Mouse (Mus musculus) left cerebral cortex, adult 8-10 months (tissue): ENCODE results near the gene Psmb9. TPM values are rescaled to one million over a fixed set of nuclear protein-coding genes. Genes with fewer than 3 reads are reported as not detected.

Experiments used
- DNase-seq, 2 experiments: peaks; one replicate each; pipeline ENCODE4 v3.0.0; 2022; ENCODE audit warnings: low spot score in 2 of 2
- total RNA-seq, 4 experiments: library from RNA; stranded (reverse); gene quantifications; 2 replicates each; pipeline ENCODE4 v1.2.4; 2022

Gene Psmb9
- total RNA-seq, 4 experiments from 2014 or later: 2.6 to 3.2 (median 3.0) TPM

- DNase-seq: peak in 1 of 2 experiments; percentile 7
These were observed 18.2 kb upstream of the Psmb9 start for GRCm38 (mm10) chr17:34205746-34206176.

- DNase-seq: no peak
These were observed 17.6 kb upstream of the Psmb9 start for GRCm38 (mm10) chr17:34205021-34205745.

DNA sequence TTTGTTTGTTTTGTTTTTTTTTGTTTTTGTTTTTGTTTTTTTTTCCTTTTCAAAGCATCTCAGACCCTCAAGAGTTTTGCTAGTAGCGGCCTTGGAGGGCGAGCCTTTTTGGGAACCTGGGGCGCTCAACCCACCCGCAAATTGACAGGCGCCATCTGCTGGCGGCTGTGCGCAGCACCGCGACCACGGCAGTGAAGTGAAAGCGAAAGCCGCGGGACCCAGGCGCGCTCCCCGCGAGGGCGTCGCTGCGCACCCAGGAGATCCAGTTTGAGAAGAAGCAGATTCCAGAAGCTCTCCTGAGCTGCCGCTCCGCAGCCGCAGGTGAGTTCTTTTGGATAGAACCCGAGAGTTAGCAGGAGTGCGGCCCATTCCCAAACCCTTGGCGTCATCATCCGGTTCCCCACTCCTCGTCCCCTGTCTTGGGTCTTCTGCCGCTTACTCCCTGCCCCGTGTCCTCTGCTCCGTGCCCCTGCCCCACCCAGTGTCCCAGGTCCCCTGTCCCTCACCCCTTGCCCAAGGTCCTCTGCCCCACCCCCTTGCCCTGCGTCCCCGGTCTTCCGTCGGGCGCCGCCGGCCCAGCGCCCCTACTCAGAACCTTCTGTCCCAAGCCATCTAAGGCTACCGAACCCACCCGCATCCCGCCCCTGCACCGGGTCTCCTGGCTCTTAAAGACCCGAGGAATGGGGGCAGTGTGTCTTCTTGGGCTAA, 16.9 kb upstream of the Psmb9 start:
- DNase-seq: peak; percentile 36 to 78

DNA sequence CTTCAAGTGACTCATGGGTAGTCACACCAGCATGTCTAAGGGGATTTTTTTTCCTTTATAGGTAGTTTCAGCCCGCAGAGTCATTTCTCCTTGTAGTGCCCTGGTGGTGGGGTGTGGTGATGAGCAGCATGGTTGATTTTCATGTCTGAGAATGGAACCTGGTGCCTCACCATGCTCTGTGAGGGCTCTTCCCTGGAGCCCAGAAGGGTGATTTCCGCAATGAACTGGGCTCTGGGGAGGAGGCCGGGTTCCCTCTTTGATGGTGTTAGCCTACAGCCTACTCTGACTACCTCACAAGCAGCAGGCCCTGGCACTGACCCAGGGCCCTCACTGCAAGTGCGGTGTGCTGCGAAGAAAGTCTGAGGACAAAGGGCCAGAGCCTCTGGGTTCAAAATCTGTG, 15.9 kb upstream of the Psmb9 start, which contains the start of gene Tap2:
Tap2 (plus strand) TSS at position 84 of the 400 bp plus-strand sequence.
- DNase-seq: no peak

DNA sequence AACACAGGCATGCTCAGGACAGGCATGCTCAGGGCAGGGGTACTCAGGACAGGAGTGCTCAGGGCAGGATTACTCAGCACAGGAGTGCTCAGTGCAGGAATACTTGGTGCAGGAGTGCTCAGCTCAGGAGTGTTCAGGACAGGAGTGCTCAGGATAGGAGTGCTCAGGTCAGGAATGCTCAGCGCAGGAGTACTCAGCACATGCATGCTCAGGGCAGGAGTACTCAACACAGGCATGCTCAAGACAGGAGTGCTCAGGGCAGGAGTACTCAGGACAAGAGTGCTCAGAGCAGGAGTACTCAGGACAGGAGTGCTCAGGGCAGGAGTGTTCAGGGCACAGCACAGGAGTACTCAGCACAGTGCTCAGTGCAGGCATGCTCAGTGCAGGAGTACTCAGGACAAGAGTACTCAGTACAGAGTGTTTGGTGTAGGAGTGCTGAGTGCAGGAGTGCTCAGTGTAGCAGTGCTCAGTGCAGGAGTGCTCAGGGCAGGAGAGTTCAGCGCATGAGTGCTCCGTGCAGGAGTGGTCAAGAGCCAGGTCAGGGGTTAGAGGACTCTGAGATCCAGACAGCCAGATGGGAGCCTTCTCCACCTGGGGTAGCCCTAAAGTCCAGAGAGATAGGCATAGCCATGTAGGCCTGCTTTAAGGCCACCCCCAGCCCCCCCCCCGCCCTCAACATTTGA, 15.3 kb upstream of the Psmb9 start:
- DNase-seq: no peak

GRCm38 (mm10) chr17:34201506-34202055, 14.0 kb upstream of the Psmb9 start:
- DNase-seq: no peak

- no peak for DNase-seq
These were observed 13.4 kb upstream of the Psmb9 start for GRCm38 (mm10) chr17:34200772-34201505.

- no peak for DNase-seq
These were observed 12.5 kb upstream of the Psmb9 start for GRCm38 (mm10) chr17:34200047-34200446.

DNA sequence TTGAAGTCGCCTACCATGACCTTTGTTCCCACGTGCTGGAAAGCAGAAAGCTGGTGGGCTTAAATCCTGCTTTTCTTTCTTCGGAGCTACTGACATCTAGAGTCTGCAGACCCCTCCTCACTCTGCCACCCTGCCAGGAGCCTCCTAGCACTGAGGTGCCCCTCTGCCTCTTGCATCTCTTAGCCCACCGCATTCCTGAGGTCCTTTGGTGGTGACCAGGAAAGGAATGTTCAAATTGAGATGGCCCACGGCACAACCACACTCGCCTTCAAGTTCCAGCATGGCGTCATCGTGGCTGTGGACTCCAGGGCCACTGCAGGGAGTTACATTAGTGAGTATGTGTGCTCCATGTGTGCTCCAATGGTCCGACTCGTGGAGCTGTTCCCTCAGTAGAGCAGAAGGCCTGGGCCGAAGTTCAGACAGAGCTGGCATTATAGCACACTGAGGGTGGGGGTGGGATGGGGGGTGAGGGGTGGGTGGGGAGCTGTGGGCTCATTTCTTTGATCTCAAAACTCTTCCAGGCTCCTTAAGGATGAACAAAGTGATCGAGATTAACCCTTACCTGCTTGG, 11.6 kb upstream of the Psmb9 start:
- DNase-seq: no peak

- no peak for DNase-seq
These were observed 11.0 kb upstream of the Psmb9 start for GRCm38 (mm10) chr17:34198521-34198912.

DNA sequence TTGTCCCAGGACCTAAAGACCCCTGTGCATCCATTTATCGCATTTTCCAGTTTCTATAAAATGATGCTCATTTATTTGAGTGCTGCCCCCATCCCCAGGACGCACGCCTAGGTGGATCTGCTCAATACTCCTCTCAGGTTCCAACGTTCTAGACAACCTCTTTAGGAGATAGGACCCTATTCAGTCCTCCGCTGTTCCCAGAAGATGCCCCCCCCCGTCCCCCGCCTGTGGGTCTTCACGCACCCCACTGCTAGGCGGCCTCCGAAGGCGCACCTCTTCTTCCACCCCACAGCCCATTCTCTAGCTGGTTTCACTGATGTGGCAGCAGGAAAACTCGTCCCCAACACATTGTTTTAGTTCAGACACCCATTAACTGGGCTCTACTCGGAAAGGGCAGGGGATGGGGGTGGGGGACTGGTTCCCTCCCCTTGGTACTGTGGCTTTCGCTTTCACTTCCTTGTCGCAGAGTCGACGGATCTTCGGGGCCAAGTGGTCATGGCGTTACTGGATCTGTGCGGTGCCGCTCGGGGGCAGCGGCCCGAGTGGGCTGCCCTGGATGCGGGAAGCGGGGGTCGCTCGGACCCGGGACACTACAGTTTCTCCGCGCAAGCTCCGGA, 10.4 kb upstream of the Psmb9 start:
- no peak for DNase-seq

GRCm38 (mm10) chr17:34196941-34197894, 9.7 kb upstream of the Psmb9 start, which contains the start of gene Psmb8:
TSS of gene Psmb8 (plus strand) at chr17:34197721.
- peak; percentile 63 to 85 for DNase-seq

GRCm38 (mm10) chr17:34196491-34196890, 8.9 kb upstream of the Psmb9 start:
- no peak for DNase-seq

DNA sequence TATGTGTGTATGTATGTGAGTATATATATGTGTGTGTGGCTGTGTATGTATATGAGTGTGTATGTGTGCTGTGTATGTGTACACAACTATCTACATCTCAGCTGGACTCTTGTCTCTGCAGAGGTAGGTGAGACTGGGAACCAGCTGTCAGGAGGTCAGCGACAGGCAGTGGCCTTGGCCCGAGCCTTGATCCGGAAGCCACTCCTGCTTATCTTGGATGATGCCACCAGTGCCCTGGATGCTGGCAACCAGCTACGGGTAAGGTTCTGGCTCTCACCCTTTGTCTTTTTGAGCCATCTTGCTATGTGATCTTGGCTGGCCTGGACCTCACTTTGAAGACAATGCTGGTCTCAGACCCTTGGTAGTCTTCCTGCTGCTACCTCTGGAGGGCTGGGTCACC, 7.2 kb upstream of the Psmb9 start:
- DNase-seq: no peak

DNA sequence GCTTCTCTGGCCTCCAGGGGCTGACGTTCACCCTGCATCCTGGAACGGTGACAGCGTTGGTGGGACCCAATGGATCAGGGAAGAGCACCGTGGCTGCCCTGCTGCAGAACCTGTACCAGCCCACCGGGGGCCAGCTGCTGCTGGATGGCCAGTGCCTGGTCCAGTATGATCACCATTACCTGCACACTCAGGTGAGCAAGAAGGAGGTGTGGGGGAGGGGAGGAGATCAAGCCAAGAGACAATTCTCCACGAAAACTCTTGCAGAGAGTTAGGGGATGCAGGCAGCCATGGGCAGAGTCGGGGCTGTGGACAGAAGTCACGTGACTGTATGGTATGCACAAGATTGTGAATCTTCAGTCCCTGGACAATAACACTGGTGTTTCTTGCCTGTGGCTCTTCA, 5.9 kb upstream of the Psmb9 start:
- no peak for DNase-seq

- no peak for DNase-seq
These were observed 5.3 kb upstream of the Psmb9 start for GRCm38 (mm10) chr17:34192852-34193251.

GRCm38 (mm10) chr17:34188986-34189385, 1.4 kb upstream of the Psmb9 start:
- no peak for DNase-seq

DNA sequence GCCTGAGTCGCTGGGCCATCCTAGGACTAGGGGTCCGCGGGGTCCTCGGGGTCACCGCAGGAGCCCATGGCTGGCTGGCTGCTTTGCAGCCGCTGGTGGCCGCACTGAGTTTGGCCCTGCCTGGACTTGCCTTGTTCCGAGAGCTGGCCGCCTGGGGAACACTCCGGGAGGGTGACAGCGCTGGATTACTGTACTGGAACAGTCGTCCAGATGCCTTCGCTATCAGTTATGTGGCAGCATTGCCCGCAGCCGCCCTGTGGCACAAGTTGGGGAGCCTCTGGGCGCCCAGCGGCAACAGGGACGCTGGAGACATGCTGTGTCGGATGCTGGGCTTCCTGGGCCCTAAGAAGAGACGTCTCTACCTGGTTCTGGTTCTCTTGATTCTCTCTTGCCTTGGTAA, 446 bp upstream of the Psmb9 start:
- no peak for DNase-seq

DNA sequence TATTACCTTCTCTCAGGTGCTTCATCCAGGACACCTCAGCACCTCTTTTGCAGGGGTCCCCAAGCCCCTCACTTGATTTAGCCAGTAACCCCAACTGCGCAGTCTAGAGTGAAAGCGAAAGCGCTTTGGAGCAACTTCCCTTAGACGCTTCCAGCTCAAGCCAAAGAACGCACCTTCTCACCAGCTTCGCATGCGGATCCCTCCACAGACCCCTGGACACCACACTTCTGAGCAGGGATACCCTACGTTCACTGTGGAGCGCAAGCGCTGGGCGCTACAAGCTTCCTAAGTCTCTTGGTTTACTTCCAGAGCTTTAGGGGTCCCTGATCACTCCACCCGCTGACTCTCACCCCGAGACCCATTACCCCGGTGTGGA, 691 bp downstream of the Psmb9 start:
- no peak for DNase-seq
